Mouse (Mus musculus): ENCODE results near the gene Tomt.
"Not testable (repeated sequence)": the region's sequence is repeated elsewhere in the genome, so short reads cannot be mapped to it uniquely, and the experiment has no call there.

Tomt gene

GRCm38 (mm10) chr7:101906287-101906681 lies at the start of gene Tomt:
Gene Tomt, minus strand, starts transcription at chr7:101906359.
- DNase-seq (ENCODE audit: low read depth, low spot score), result no peak

- no peak for DNase-seq (ENCODE audit: low read depth, low spot score)
These were observed 49.7 kb upstream of the Tomt start for GRCm38 (mm10) chr7:101955862-101956261.

- DNase-seq (ENCODE audit: low read depth, low spot score), result no peak
These were observed 49.1 kb upstream of the Tomt start for GRCm38 (mm10) chr7:101955276-101955675.

GRCm38 (mm10) chr7:101954163-101954562 lies 48.0 kb upstream of the Tomt start:
- no peak for DNase-seq (ENCODE audit: low read depth, low spot score)

- no peak for DNase-seq (ENCODE audit: low read depth, low spot score)
These were observed 45.9 kb upstream of the Tomt start for GRCm38 (mm10) chr7:101952098-101952497.

GRCm38 (mm10) chr7:101951648-101952047 lies 45.5 kb upstream of the Tomt start:
- no peak for DNase-seq (ENCODE audit: low read depth, low spot score)

- not testable (repeated sequence) for DNase-seq (ENCODE audit: low read depth, low spot score)
These were observed 42.8 kb upstream of the Tomt start for GRCm38 (mm10) chr7:101949008-101949407.

- DNase-seq (ENCODE audit: low read depth, low spot score), result no peak
These were observed 33.6 kb upstream of the Tomt start for GRCm38 (mm10) chr7:101939758-101940157.

- DNase-seq (ENCODE audit: low read depth, low spot score), result no peak
These were observed 32.2 kb upstream of the Tomt start for GRCm38 (mm10) chr7:101938348-101938747.

- DNase-seq (ENCODE audit: low read depth, low spot score), result no peak
These were observed 31.4 kb upstream of the Tomt start for GRCm38 (mm10) chr7:101937569-101937968.

GRCm38 (mm10) chr7:101936996-101937395 lies 30.8 kb upstream of the Tomt start:
- DNase-seq (ENCODE audit: low read depth, low spot score), result no peak

- no peak for DNase-seq (ENCODE audit: low read depth, low spot score)
These were observed 29.8 kb upstream of the Tomt start for GRCm38 (mm10) chr7:101935957-101936356.

GRCm38 (mm10) chr7:101933751-101934240 lies 27.6 kb upstream of the Tomt start, which contains the start of the genes Lrrc51 and Numa1:
Gene Lrrc51, minus strand, starts transcription at chr7:101933895.
Gene Numa1, plus strand, starts transcription at chr7:101934111.
- DNase-seq (ENCODE audit: low read depth, low spot score), result peak; percentile 99

GRCm38 (mm10) chr7:101933300-101933699 lies 27.1 kb upstream of the Tomt start:
- no peak for DNase-seq (ENCODE audit: low read depth, low spot score)

GRCm38 (mm10) chr7:101932551-101932950 lies 26.4 kb upstream of the Tomt start:
- no peak for DNase-seq (ENCODE audit: low read depth, low spot score)

- DNase-seq (ENCODE audit: low read depth, low spot score), result no peak
These were observed 21.9 kb upstream of the Tomt start for GRCm38 (mm10) chr7:101928093-101928492.

GRCm38 (mm10) chr7:101925892-101926291 lies 19.7 kb upstream of the Tomt start:
- DNase-seq (ENCODE audit: low read depth, low spot score), result peak; percentile 30

GRCm38 (mm10) chr7:101918071-101918470 lies 11.9 kb upstream of the Tomt start:
- DNase-seq (ENCODE audit: low read depth, low spot score), result peak; percentile 72

GRCm38 (mm10) chr7:101911982-101912381 lies 5.8 kb upstream of the Tomt start:
- DNase-seq (ENCODE audit: low read depth, low spot score), result peak; percentile 74

GRCm38 (mm10) chr7:101910138-101910537 lies 4.0 kb upstream of the Tomt start:
- DNase-seq (ENCODE audit: low read depth, low spot score), result no peak

GRCm38 (mm10) chr7:101908367-101908766 lies 2.2 kb upstream of the Tomt start:
- no peak for DNase-seq (ENCODE audit: low read depth, low spot score)

GRCm38 (mm10) chr7:101906696-101907095 lies 537 bp upstream of the Tomt start:
- DNase-seq (ENCODE audit: low read depth, low spot score), result no peak

- peak; percentile 99 for DNase-seq (ENCODE audit: low read depth, low spot score)
These were observed 435 bp downstream of the Tomt start, which contains the start of gene Lamtor1 for GRCm38 (mm10) chr7:101905561-101906286. Gene Lamtor1, plus strand, starts transcription at chr7:101905904.

Measured in ES-CJ7 (cell line).